Mouse (Mus musculus): ENCODE measurements around the gene Pcna. TPM values are rescaled to one million over a fixed set of nuclear protein-coding genes. Genes with fewer than 3 reads are reported as not detected.

Gene Pcna
- polyA plus RNA-seq, 1 experiment from 2014 or later = 298 TPM

GRCm38 (mm10) chr2:132279978-132280377 is 26.9 kb upstream of the Pcna start:
- H3K27me3 ChIP-seq (replicated peaks; ENCODE audit: control insufficient read depth, insufficient read depth, low read length) = no peaks in the 10 kb centered on the region
- H3K27ac ChIP-seq (ENCODE audit: low read depth) = no peak overlapping the region
- 63% methylated on average over 4 of the region's 4 CpGs for WGBS
- no peaks in the 10 kb centered on the region for H3K9me3 ChIP-seq (ENCODE audit: control insufficient read depth, low read length)
- DNase-seq (ENCODE audit: low spot score) (no peak), ATAC-seq (replicated peaks; ENCODE audit: low FRiP score, low TSS enrichment, low read depth) (no peak)
- H3K4me2 ChIP-seq (ENCODE audit: low read length) = no peak overlapping the region
- H3K4me1 ChIP-seq (replicated peaks; ENCODE audit: control insufficient read depth, insufficient read depth, low read length) = peaks cover 32% of the 10 kb centered on the region
- no peak overlapping the region for H3K9ac ChIP-seq (ENCODE audit: low read length)
- H3K4me3 ChIP-seq (ENCODE audit: low read depth, low read length) = no peak overlapping the region
- H3K36me3 ChIP-seq (ENCODE audit: control insufficient read depth, insufficient read depth, low read length) = 0 out of 2 replicates have a peak, but pooled peaks cover 3% of the 10 kb centered on the region

- DNase-seq (ENCODE audit: low spot score) (no peak), ATAC-seq (replicated peaks; ENCODE audit: low FRiP score, low TSS enrichment, low read depth) (no peak)
- WGBS = 68% methylated on average over 3 of the region's 3 CpGs
- Histone ChIP-seq H3K4me1 (replicated peaks; ENCODE audit: control insufficient read depth, insufficient read depth, low read length) (peaks cover 26% of the 10 kb centered on the region), H3K27ac (ENCODE audit: low read depth) (no peak overlapping the region), H3K9ac (ENCODE audit: low read length) (no peak overlapping the region), H3K4me2 (ENCODE audit: low read length) (no peak overlapping the region), H3K4me3 (ENCODE audit: low read depth, low read length) (no peak overlapping the region), H3K36me3 (ENCODE audit: control insufficient read depth, insufficient read depth, low read length) (0 out of 2 replicates have a peak, but pooled peaks cover 3% of the 10 kb centered on the region), H3K27me3 (replicated peaks; ENCODE audit: control insufficient read depth, insufficient read depth, low read length) (no peaks in the 10 kb centered on the region), H3K9me3 (ENCODE audit: control insufficient read depth, low read length) (no peaks in the 10 kb centered on the region)
Observed at GRCm38 (mm10) chr2:132279336-132279882, 26.3 kb upstream of the Pcna start.

GRCm38 (mm10) chr2:132278273-132278853 is 25.2 kb upstream of the Pcna start:
- ATAC-seq (replicated peaks; ENCODE audit: low FRiP score, low TSS enrichment, low read depth) (no peak), DNase-seq (ENCODE audit: low spot score) (no peak)
- Histone ChIP-seq H3K9me3 (ENCODE audit: control insufficient read depth, low read length) (no peaks in the 10 kb centered on the region), H3K27ac (ENCODE audit: low read depth) (no peak overlapping the region), H3K4me2 (ENCODE audit: low read length) (no peak overlapping the region), H3K4me1 (replicated peaks; ENCODE audit: control insufficient read depth, insufficient read depth, low read length) (peaks cover 19% of the 10 kb centered on the region), H3K4me3 (ENCODE audit: low read depth, low read length) (no peak overlapping the region), H3K27me3 (replicated peaks; ENCODE audit: control insufficient read depth, insufficient read depth, low read length) (no peaks in the 10 kb centered on the region), H3K36me3 (ENCODE audit: control insufficient read depth, insufficient read depth, low read length) (0 out of 2 replicates have a peak, but pooled peaks cover 3% of the 10 kb centered on the region), H3K9ac (ENCODE audit: low read length) (no peak overlapping the region)
- WGBS = 77% methylated on average over 8 of the region's 8 CpGs

GRCm38 (mm10) chr2:132276249-132276648 is 23.1 kb upstream of the Pcna start:
- Histone ChIP-seq H3K9ac (ENCODE audit: low read length) (no peak overlapping the region), H3K4me1 (replicated peaks; ENCODE audit: control insufficient read depth, insufficient read depth, low read length) (no peaks in the 10 kb centered on the region; the same call in 1 of the 2 replicates), H3K4me3 (ENCODE audit: low read depth, low read length) (no peak overlapping the region), H3K27me3 (replicated peaks; ENCODE audit: control insufficient read depth, insufficient read depth, low read length) (no peaks in the 10 kb centered on the region), H3K36me3 (ENCODE audit: control insufficient read depth, insufficient read depth, low read length) (0 out of 2 replicates have a peak, but pooled peaks cover 3% of the 10 kb centered on the region), H3K27ac (ENCODE audit: low read depth) (no peak overlapping the region), H3K4me2 (ENCODE audit: low read length) (no peak overlapping the region), H3K9me3 (ENCODE audit: control insufficient read depth, low read length) (no peaks in the 10 kb centered on the region)
- ATAC-seq (replicated peaks; ENCODE audit: low FRiP score, low TSS enrichment, low read depth) (no peak), DNase-seq (ENCODE audit: low spot score) (no peak)
- WGBS = 63% methylated on average over 4 of the region's 4 CpGs

GRCm38 (mm10) chr2:132275527-132275926 is 22.4 kb upstream of the Pcna start:
- Histone ChIP-seq H3K36me3 (ENCODE audit: control insufficient read depth, insufficient read depth, low read length) (no peaks in the 10 kb centered on the region), H3K27me3 (replicated peaks; ENCODE audit: control insufficient read depth, insufficient read depth, low read length) (no peaks in the 10 kb centered on the region), H3K4me3 (ENCODE audit: low read depth, low read length) (no peak overlapping the region), H3K4me1 (replicated peaks; ENCODE audit: control insufficient read depth, insufficient read depth, low read length) (no peaks in the 10 kb centered on the region; the same call in 1 of the 2 replicates), H3K9me3 (ENCODE audit: control insufficient read depth, low read length) (no peaks in the 10 kb centered on the region), H3K9ac (ENCODE audit: low read length) (no peak overlapping the region), H3K4me2 (ENCODE audit: low read length) (no peak overlapping the region), H3K27ac (ENCODE audit: low read depth) (no peak overlapping the region)
- no peak for DNase-seq (ENCODE audit: low spot score)
- 80% methylated on average over 4 of the region's 4 CpGs for WGBS
- ATAC-seq (replicated peaks; ENCODE audit: low FRiP score, low TSS enrichment, low read depth) = no peak

GRCm38 (mm10) chr2:132272694-132273389 is 19.7 kb upstream of the Pcna start:
- Histone ChIP-seq H3K4me1 (replicated peaks; ENCODE audit: control insufficient read depth, insufficient read depth, low read length) (no peaks in the 10 kb centered on the region; the same call in 1 of the 2 replicates), H3K27me3 (replicated peaks; ENCODE audit: control insufficient read depth, insufficient read depth, low read length) (no peaks in the 10 kb centered on the region), H3K4me3 (ENCODE audit: low read depth, low read length) (no peak overlapping the region), H3K27ac (ENCODE audit: low read depth) (no peak overlapping the region), H3K36me3 (ENCODE audit: control insufficient read depth, insufficient read depth, low read length) (no peaks in the 10 kb centered on the region), H3K9me3 (ENCODE audit: control insufficient read depth, low read length) (no peaks in the 10 kb centered on the region), H3K9ac (ENCODE audit: low read length) (no peak overlapping the region), H3K4me2 (ENCODE audit: low read length) (no peak overlapping the region)
- ATAC-seq (replicated peaks; ENCODE audit: low FRiP score, low TSS enrichment, low read depth) (no peak), DNase-seq (ENCODE audit: low spot score) (no peak)
- WGBS = 40% methylated on average over 6 of the region's 6 CpGs

- Histone ChIP-seq H3K27me3 (replicated peaks; ENCODE audit: control insufficient read depth, insufficient read depth, low read length) (no peaks in the 10 kb centered on the region), H3K9me3 (ENCODE audit: control insufficient read depth, low read length) (no peaks in the 10 kb centered on the region), H3K27ac (ENCODE audit: low read depth) (no peak overlapping the region), H3K4me2 (ENCODE audit: low read length) (no peak overlapping the region), H3K9ac (ENCODE audit: low read length) (no peak overlapping the region), H3K36me3 (ENCODE audit: control insufficient read depth, insufficient read depth, low read length) (no peaks in the 10 kb centered on the region), H3K4me3 (ENCODE audit: low read depth, low read length) (no peak overlapping the region), H3K4me1 (replicated peaks; ENCODE audit: control insufficient read depth, insufficient read depth, low read length) (no peaks in the 10 kb centered on the region; the same call in 1 of the 2 replicates)
- ATAC-seq (replicated peaks; ENCODE audit: low FRiP score, low TSS enrichment, low read depth) = no peak
- DNase-seq (ENCODE audit: low spot score) = no peak
- WGBS = 77% methylated on average over 2 of the region's 2 CpGs
Observed at GRCm38 (mm10) chr2:132270331-132270951, 17.3 kb upstream of the Pcna start.

GRCm38 (mm10) chr2:132269217-132269616 is 16.1 kb upstream of the Pcna start:
- Histone ChIP-seq H3K4me3 (ENCODE audit: low read depth, low read length) (no peak overlapping the region), H3K4me2 (ENCODE audit: low read length) (no peak overlapping the region), H3K9ac (ENCODE audit: low read length) (no peak overlapping the region), H3K9me3 (ENCODE audit: control insufficient read depth, low read length) (no peaks in the 10 kb centered on the region), H3K4me1 (replicated peaks; ENCODE audit: control insufficient read depth, insufficient read depth, low read length) (peaks cover 4% of the 10 kb centered on the region), H3K27ac (ENCODE audit: low read depth) (no peak overlapping the region), H3K36me3 (ENCODE audit: control insufficient read depth, insufficient read depth, low read length) (no peaks in the 10 kb centered on the region), H3K27me3 (replicated peaks; ENCODE audit: control insufficient read depth, insufficient read depth, low read length) (no peaks in the 10 kb centered on the region)
- 85% methylated on average over 3 of the region's 3 CpGs for WGBS
- ATAC-seq (replicated peaks; ENCODE audit: low FRiP score, low TSS enrichment, low read depth) (no peak), DNase-seq (ENCODE audit: low spot score) (no peak)

Measured in intestine, embryonic 14.5 days (tissue).